Mouse (Mus musculus): ENCODE measurements around the gene Chp1. TPM values are rescaled to one million over a fixed set of nuclear protein-coding genes. Genes with fewer than 3 reads are reported as not detected.

Gene Chp1
- polyA plus RNA-seq, 1 experiment from 2014 or later: 67.7 TPM

DNA sequence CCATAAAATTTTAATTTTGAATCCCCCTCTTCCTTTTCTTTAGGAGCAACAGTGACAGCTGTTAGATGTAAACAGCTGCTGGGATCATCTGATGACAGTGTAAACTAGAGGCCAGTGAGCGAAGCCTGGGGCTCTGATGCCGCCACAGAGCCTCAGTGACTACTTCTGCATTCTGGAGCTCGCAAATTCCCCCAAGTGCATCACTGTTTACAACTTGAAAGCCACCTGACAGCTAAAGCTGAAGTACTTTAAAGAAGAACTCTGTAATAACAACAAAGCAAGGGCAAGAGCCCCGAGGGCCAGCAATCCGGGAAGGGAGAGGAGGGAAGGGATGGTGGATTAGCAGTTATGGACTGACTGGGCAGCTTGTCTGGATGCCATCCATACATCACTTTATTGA, 30.7 kb upstream of the Chp1 start:
- H3K4me3 ChIP-seq (ENCODE audit: low read depth, low read length): no peak overlapping the region
- ATAC-seq (ENCODE audit: insufficient number of reproducible peaks, insufficient read depth, low FRiP score, low read depth): no peak
- WGBS: 22% methylated on average over 5 of the region's 5 CpGs

GRCm38 (mm10) chr2:119520550-119520949, 26.9 kb upstream of the Chp1 start:
- no peaks in the 10 kb centered on the region for H3K36me3 ChIP-seq (ENCODE audit: control insufficient read depth, insufficient read depth, low read length)
- no peak overlapping the region for H3K4me3 ChIP-seq (ENCODE audit: low read depth, low read length)
- no peak overlapping the region for H3K4me2 ChIP-seq (replicated peaks; ENCODE audit: low read depth, low read length)
- no peak overlapping the region for H3K27ac ChIP-seq (ENCODE audit: low read length)
- H3K4me1 ChIP-seq (ENCODE audit: control insufficient read depth, insufficient read depth, low read length): no peaks in the 10 kb centered on the region
- no peaks in the 10 kb centered on the region for H3K27me3 ChIP-seq (ENCODE audit: control insufficient read depth, insufficient read depth, low read length)
- WGBS: 61% methylated on average over 7 of the region's 7 CpGs
- ATAC-seq (ENCODE audit: insufficient number of reproducible peaks, insufficient read depth, low FRiP score, low read depth): no peak
- no peak overlapping the region for H3K9ac ChIP-seq (replicated peaks; ENCODE audit: low read depth, low read length)
- no peaks in the 10 kb centered on the region for H3K9me3 ChIP-seq (ENCODE audit: control insufficient read depth, low read depth, low read length)

More for the DNA sequence above, 30.7 kb upstream of the Chp1 start:
- Histone ChIP-seq H3K4me2 (replicated peaks; ENCODE audit: low read depth, low read length) (no peak overlapping the region), H3K9ac (replicated peaks; ENCODE audit: low read depth, low read length) (no peak overlapping the region), H3K27me3 (ENCODE audit: control insufficient read depth, insufficient read depth, low read length) (no peaks in the 10 kb centered on the region), H3K27ac (ENCODE audit: low read length) (no peak overlapping the region), H3K9me3 (ENCODE audit: control insufficient read depth, low read depth, low read length) (no peaks in the 10 kb centered on the region), H3K36me3 (ENCODE audit: control insufficient read depth, insufficient read depth, low read length) (no peaks in the 10 kb centered on the region), H3K4me1 (ENCODE audit: control insufficient read depth, insufficient read depth, low read length) (no peaks in the 10 kb centered on the region)

DNA sequence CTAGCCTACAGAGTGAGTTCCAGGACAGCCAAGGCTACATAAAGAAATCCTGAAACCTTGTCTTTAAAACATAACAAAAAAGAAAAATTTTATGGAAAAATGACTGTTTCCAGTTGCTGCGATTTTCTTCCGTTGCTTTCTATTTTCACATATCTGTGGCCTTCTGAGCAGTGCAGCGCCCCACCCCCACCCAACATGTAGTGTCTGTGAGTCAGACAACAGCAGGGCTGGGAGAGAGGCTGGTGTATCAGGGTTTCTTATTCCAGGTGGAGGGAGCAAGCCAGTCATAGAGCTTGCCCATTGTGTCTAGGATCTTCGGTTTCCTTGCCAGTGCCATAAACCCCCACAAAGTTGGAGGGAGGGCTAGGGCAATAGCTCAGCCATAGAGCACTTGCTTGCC, 23.7 kb upstream of the Chp1 start:
- Histone ChIP-seq H3K4me3 (ENCODE audit: low read depth, low read length) (no peak overlapping the region), H3K27ac (ENCODE audit: low read length) (no peak overlapping the region), H3K9me3 (ENCODE audit: control insufficient read depth, low read depth, low read length) (no peaks in the 10 kb centered on the region), H3K36me3 (ENCODE audit: control insufficient read depth, insufficient read depth, low read length) (no peaks in the 10 kb centered on the region), H3K9ac (replicated peaks; ENCODE audit: low read depth, low read length) (no peak overlapping the region), H3K4me1 (ENCODE audit: control insufficient read depth, insufficient read depth, low read length) (no peaks in the 10 kb centered on the region), H3K27me3 (ENCODE audit: control insufficient read depth, insufficient read depth, low read length) (no peaks in the 10 kb centered on the region), H3K4me2 (replicated peaks; ENCODE audit: low read depth, low read length) (no peak overlapping the region)
- WGBS: 85% methylated on average over 4 of the region's 4 CpGs
- no peak for ATAC-seq (ENCODE audit: insufficient number of reproducible peaks, insufficient read depth, low FRiP score, low read depth)

- Histone ChIP-seq H3K4me3 (ENCODE audit: low read depth, low read length) (no peak overlapping the region), H3K36me3 (ENCODE audit: control insufficient read depth, insufficient read depth, low read length) (no peaks in the 10 kb centered on the region), H3K27ac (ENCODE audit: low read length) (no peak overlapping the region), H3K9me3 (ENCODE audit: control insufficient read depth, low read depth, low read length) (no peaks in the 10 kb centered on the region), H3K4me1 (ENCODE audit: control insufficient read depth, insufficient read depth, low read length) (no peaks in the 10 kb centered on the region), H3K4me2 (replicated peaks; ENCODE audit: low read depth, low read length) (no peak overlapping the region), H3K27me3 (ENCODE audit: control insufficient read depth, insufficient read depth, low read length) (no peaks in the 10 kb centered on the region), H3K9ac (replicated peaks; ENCODE audit: low read depth, low read length) (no peak overlapping the region)
- WGBS: 48% methylated on average over 4 of the region's 4 CpGs
- ATAC-seq (ENCODE audit: insufficient number of reproducible peaks, insufficient read depth, low FRiP score, low read depth): no peak
These were observed 22.1 kb upstream of the Chp1 start for GRCm38 (mm10) chr2:119525422-119525821.

GRCm38 (mm10) chr2:119538802-119539201, 8.7 kb upstream of the Chp1 start:
- Histone ChIP-seq H3K4me2 (replicated peaks; ENCODE audit: low read depth, low read length) (no peak overlapping the region), H3K27me3 (ENCODE audit: control insufficient read depth, insufficient read depth, low read length) (no peaks in the 10 kb centered on the region), H3K27ac (ENCODE audit: low read length) (no peak overlapping the region), H3K4me1 (ENCODE audit: control insufficient read depth, insufficient read depth, low read length) (no peaks in the 10 kb centered on the region), H3K36me3 (ENCODE audit: control insufficient read depth, insufficient read depth, low read length) (no peaks in the 10 kb centered on the region), H3K4me3 (ENCODE audit: low read depth, low read length) (no peak overlapping the region), H3K9me3 (ENCODE audit: control insufficient read depth, low read depth, low read length) (no peaks in the 10 kb centered on the region), H3K9ac (replicated peaks; ENCODE audit: low read depth, low read length) (no peak overlapping the region)
- 76% methylated on average over 9 of the region's 9 CpGs for WGBS
- ATAC-seq (ENCODE audit: insufficient number of reproducible peaks, insufficient read depth, low FRiP score, low read depth): no peak

GRCm38 (mm10) chr2:119542106-119542505, 5.4 kb upstream of the Chp1 start:
- Histone ChIP-seq H3K4me2 (replicated peaks; ENCODE audit: low read depth, low read length) (no peak overlapping the region), H3K27me3 (ENCODE audit: control insufficient read depth, insufficient read depth, low read length) (no peaks in the 10 kb centered on the region), H3K36me3 (ENCODE audit: control insufficient read depth, insufficient read depth, low read length) (no peaks in the 10 kb centered on the region), H3K9me3 (ENCODE audit: control insufficient read depth, low read depth, low read length) (no peaks in the 10 kb centered on the region), H3K4me1 (ENCODE audit: control insufficient read depth, insufficient read depth, low read length) (no peaks in the 10 kb centered on the region), H3K27ac (ENCODE audit: low read length) (no peak overlapping the region), H3K4me3 (ENCODE audit: low read depth, low read length) (no peak overlapping the region), H3K9ac (replicated peaks; ENCODE audit: low read depth, low read length) (no peak overlapping the region)
- no peak for ATAC-seq (ENCODE audit: insufficient number of reproducible peaks, insufficient read depth, low FRiP score, low read depth)
- WGBS: 19% methylated on average over 1 of the region's 1 CpGs

DNA sequence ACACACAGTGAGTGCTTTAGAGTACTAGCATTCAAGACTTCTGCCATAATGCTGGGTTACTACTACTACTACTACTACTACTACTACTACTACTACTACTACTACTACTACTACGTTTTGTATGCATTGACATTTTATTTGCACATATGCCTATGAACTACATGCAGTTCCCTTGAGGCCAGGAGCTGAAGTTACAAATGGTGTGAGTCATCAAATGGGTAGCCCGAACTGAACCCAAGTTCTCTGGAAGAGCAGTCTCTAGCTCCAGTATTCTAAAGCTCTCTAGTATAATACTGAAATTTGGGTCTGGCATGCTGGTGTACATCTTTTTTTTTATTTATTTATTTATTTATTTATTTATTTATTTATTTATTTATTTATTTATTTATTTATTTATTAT, 3.8 kb upstream of the Chp1 start:
- ATAC-seq (ENCODE audit: insufficient number of reproducible peaks, insufficient read depth, low FRiP score, low read depth): no peak

GRCm38 (mm10) chr2:119546848-119547521, 512 bp upstream of the Chp1 start:
- H3K9ac ChIP-seq (replicated peaks; ENCODE audit: low read depth, low read length): no peak overlapping the region
- H3K9me3 ChIP-seq (ENCODE audit: control insufficient read depth, low read depth, low read length): no peaks in the 10 kb centered on the region
- no peaks in the 10 kb centered on the region for H3K27me3 ChIP-seq (ENCODE audit: control insufficient read depth, insufficient read depth, low read length)
- peak overlapping the region; percentile 80 for H3K4me2 ChIP-seq (replicated peaks; ENCODE audit: low read depth, low read length)
- WGBS: under 1% methylated on average over 30 of the region's 30 CpGs
- peak overlapping the region; percentile 70 for H3K27ac ChIP-seq (ENCODE audit: low read length)
- no peaks in the 10 kb centered on the region for H3K36me3 ChIP-seq (ENCODE audit: control insufficient read depth, insufficient read depth, low read length)
- H3K4me3 ChIP-seq (ENCODE audit: low read depth, low read length): peak overlapping the region; percentile 64
- H3K4me1 ChIP-seq (ENCODE audit: control insufficient read depth, insufficient read depth, low read length): peaks cover 8% of the 10 kb centered on the region; the same call in 1 of the 2 replicates
- peak; percentile 77 for ATAC-seq (ENCODE audit: insufficient number of reproducible peaks, insufficient read depth, low FRiP score, low read depth)

More for the DNA sequence above, 3.8 kb upstream of the Chp1 start:
- no peaks in the 10 kb centered on the region for H3K9me3 ChIP-seq (ENCODE audit: control insufficient read depth, low read depth, low read length)
- H3K4me1 ChIP-seq (ENCODE audit: control insufficient read depth, insufficient read depth, low read length): peaks cover 3% of the 10 kb centered on the region; the same call in 1 of the 2 replicates
- H3K27ac ChIP-seq (ENCODE audit: low read length): no peak overlapping the region
- H3K4me3 ChIP-seq (ENCODE audit: low read depth, low read length): no peak overlapping the region
- WGBS: 80% methylated on average over 2 of the region's 2 CpGs
- H3K4me2 ChIP-seq (replicated peaks; ENCODE audit: low read depth, low read length): no peak overlapping the region
- no peak overlapping the region for H3K9ac ChIP-seq (replicated peaks; ENCODE audit: low read depth, low read length)
- no peaks in the 10 kb centered on the region for H3K36me3 ChIP-seq (ENCODE audit: control insufficient read depth, insufficient read depth, low read length)
- no peaks in the 10 kb centered on the region for H3K27me3 ChIP-seq (ENCODE audit: control insufficient read depth, insufficient read depth, low read length)

DNA sequence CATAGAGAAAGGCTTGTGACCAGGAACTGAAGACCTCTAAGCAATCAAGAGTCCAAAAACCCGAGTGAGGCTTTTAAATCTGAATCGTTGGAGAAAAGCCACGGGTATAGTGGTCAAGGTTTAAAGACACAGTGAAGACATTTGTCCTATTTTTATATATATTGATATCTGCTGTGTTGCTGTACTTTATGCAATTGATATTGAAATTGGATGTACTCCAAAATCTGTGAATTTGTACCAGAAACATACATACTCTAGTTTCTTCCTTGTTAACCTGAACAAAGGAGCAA, 819 bp downstream of the Chp1 start:
- Histone ChIP-seq H3K36me3 (ENCODE audit: control insufficient read depth, insufficient read depth, low read length) (no peaks in the 10 kb centered on the region), H3K4me3 (ENCODE audit: low read depth, low read length) (peak overlapping the region; percentile 64), H3K4me1 (ENCODE audit: control insufficient read depth, insufficient read depth, low read length) (peaks cover 8% of the 10 kb centered on the region; the same call in 1 of the 2 replicates), H3K9ac (replicated peaks; ENCODE audit: low read depth, low read length) (peak overlapping the region; percentile 47), H3K9me3 (ENCODE audit: control insufficient read depth, low read depth, low read length) (no peaks in the 10 kb centered on the region), H3K4me2 (replicated peaks; ENCODE audit: low read depth, low read length) (peak overlapping the region; percentile 63), H3K27me3 (ENCODE audit: control insufficient read depth, insufficient read depth, low read length) (no peaks in the 10 kb centered on the region), H3K27ac (ENCODE audit: low read length) (peak overlapping the region; percentile 34; the same call in 1 of the 2 replicates)
- ATAC-seq (ENCODE audit: insufficient number of reproducible peaks, insufficient read depth, low FRiP score, low read depth): no peak
- WGBS: 5% methylated on average over 3 of the region's 3 CpGs
